Mouse (Mus musculus) intestine, embryonic 16.5 days (tissue): ENCODE results near the gene Plb1. TPM values are rescaled to one million over a fixed set of nuclear protein-coding genes. Genes with fewer than 3 reads are reported as not detected.
A peak's percentile ranks its signal among the peaks of the same experiment; 100 is the strongest.

Experiments
- ATAC-seq: fragments of 200-750 bp; cut with Nextera tagmentation; 2 replicates; pipeline ENCODE4 v1.8.0; 2017; ENCODE audit warnings: moderate TSS enrichment, moderate library complexity
- H3K27ac ChIP-seq: fragments of 300-500 bp; sonication (generic); 2 replicates; pipeline ENCODE4 v1.5.1; 2014; ENCODE audit warnings: mild to moderate bottlenecking, low read length
- H3K27me3 ChIP-seq: fragments of 300-500 bp; sonication (generic); replicated peaks from 2 replicates; pipeline ENCODE4 v1.6.1; 2014; ENCODE audit warnings: low read length, control low read depth, mixed read lengths; ENCODE audit not compliant: control insufficient read depth, insufficient read depth
- H3K36me3 ChIP-seq: fragments of 300-500 bp; sonication (generic); 2 replicates; pipeline ENCODE4 v1.6.1; 2014; ENCODE audit warnings: low read length, control low read depth; ENCODE audit not compliant: control insufficient read depth, insufficient read depth
- H3K4me1 ChIP-seq: fragments of 300-500 bp; sonication (generic); 2 replicates; pipeline ENCODE4 v1.6.1; 2014; ENCODE audit warnings: low read length, control low read depth, mixed read lengths; ENCODE audit not compliant: control insufficient read depth, insufficient read depth
- H3K4me2 ChIP-seq: fragments of 300-500 bp; sonication (generic); 2 replicates; pipeline ENCODE4 v1.6.1; 2014; ENCODE audit warnings: low read depth, low read length, control low read depth
- H3K4me3 ChIP-seq: fragments of 300-500 bp; sonication (generic); 2 replicates; pipeline ENCODE4 v1.5.1; 2014; ENCODE audit warnings: mild to moderate bottlenecking, low read length
- H3K9ac ChIP-seq: fragments of 300-500 bp; sonication (generic); 2 replicates; pipeline ENCODE4 v1.6.1; 2014; ENCODE audit warnings: low read depth, low read length
- H3K9me3 ChIP-seq: fragments of 300-500 bp; sonication (generic); 2 replicates; pipeline ENCODE4 v1.6.1; 2016; ENCODE audit warnings: low read length, control low read depth; ENCODE audit not compliant: control insufficient read depth
- WGBS: fragments of 180-500 bp; shearing (Covaris S2); extraction: QIAGEN DNeasy Blood & Tissue Kit; methylation state at CpG from one replicate; pipeline ENCODE4 v1.1.7; 2014; 5-methylcytosine and 5-hydroxymethylcytosine counted together
- polyA plus RNA-seq: library from polyadenylated mRNA; unstranded; fragments of >200 nt; fragmentation: Nextera tagmentation; extraction: Ambion mirVana; gene quantifications from 2 replicates; pipeline ENCODE4 v1.2.1, GENCODE M21; 2015

The Plb1 gene
- polyA plus RNA-seq: 0.72 and 1.3 TPM in 2 replicates

DNA sequence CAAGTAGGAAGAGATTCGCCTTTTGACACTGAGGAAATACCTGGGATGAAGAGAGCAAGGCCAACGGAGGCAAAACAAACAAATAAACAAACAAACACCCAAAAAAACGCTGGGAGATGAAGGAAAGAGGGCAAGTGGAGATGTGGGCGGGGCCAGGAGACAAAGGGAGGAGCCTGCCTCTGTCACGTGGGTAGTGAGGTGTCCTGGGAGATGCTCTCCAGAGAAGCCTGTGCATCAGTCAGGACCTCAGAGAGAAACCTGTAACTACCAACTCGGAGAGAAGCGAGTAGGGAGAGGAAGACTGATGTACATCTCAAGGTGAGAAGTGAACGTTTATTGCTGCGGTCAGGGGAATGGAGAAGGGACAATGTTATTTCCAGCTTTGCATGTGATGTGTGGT lies at the start of gene Plb1:
Gene Plb1, plus strand, starts transcription at position 235 of the 400 bp plus-strand sequence.
- Histone ChIP-seq H3K9ac (no peak within 1 kb of the TSS), H3K27ac (no peak within 1 kb of the TSS), H3K27me3 (no peaks in the 10 kb centered on the region), H3K9me3 (no peaks in the 10 kb centered on the region), H3K4me1 (no peaks in the 10 kb centered on the region), H3K36me3 (no peaks in the 10 kb centered on the region), H3K4me3 (no peak within 1 kb of the TSS), H3K4me2 (no peak within 1 kb of the TSS)
- ATAC-seq: no peak
- WGBS: 74% methylated on average over 9 of the region's 9 CpGs

DNA sequence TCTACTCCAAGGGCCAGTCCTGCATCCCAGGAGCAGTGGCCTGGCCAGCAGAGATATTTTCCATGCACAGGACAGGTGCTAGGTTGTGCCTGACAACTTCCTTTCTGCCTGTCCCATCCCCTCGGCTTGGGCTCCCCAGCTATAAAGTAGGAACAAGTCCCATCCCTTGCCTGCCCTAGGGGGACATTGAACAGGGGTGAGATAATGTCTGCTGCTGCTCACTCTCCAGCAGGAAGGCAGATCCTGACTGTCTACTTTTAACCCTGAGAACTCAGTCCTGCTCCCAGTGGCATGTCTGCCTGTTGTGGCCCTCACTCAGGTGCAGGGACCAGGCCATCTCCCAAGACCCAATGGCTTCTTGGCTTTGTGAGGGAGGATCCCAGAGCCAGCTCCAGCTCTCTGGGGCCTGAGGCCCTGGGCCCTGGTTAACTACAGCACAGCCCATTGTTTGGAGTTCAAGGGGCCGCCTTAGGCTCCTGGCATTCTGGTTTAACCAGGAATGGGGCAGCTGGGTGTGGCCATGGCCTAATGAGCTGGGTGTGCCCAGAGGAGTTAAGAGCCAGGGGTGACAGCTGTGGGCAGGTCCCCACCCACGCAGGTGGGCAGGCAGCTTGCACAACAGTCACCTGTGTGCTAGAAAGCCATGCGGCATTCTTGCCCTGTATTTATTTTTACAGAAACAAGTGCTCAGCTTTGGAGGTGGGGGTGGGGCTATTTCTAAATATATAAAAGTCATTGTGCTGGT lies 49.5 kb upstream of the Plb1 start:
- peak; percentile 95 for ATAC-seq
- Histone ChIP-seq H3K4me1 (peaks cover 12% of the 10 kb centered on the region; the same call in 1 of the 2 replicates), H3K36me3 (no peaks in the 10 kb centered on the region), H3K27me3 (no peaks in the 10 kb centered on the region), H3K9me3 (no peaks in the 10 kb centered on the region), H3K4me2 (no peak overlapping the region), H3K27ac (peak overlapping the region; percentile 65), H3K4me3 (no peak overlapping the region), H3K9ac (0 out of 2 replicates have a peak overlapping the region, but pooled peaks have one; percentile 33)
- 49% methylated on average over 4 of the region's 4 CpGs for WGBS

DNA sequence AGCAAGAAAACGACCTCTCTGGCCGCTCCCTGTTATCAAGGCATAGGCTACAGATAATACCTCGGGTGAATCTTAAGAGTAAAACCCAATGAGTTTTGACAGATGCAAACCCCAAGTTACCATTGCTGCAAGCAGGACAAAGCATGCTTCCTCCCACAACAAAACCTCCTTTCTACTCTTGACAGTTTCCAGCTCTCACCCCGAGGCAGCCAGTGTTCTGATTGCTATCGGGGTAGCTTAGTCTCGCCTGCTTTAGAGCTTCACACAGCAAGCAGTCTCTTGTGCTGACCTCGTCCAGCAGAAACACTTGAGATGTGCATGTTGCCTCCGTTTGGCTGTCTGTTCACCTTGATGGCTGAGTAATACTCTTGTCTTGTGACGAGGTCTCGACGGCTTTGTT lies 44.8 kb upstream of the Plb1 start:
- 40% methylated on average over 11 of the region's 11 CpGs for WGBS

DNA sequence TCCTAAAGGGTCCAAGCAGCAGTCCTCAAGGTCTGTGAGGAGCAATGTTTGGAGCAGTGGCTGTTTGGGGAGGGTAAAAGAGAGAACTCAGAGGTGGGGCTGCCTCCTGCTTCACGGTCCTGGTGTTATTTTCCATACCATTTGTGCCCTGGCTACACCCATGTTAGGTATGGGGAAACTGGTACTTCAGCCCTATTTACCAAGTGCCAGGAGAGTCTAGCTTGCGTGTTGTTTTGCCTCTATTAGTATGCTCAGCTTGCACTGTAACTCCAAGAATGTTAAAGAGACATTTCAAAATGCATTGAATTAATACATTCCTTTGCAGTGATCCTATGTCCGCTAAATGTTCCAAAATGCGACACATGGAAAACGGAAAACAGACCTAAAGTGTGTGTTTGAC lies 41.2 kb upstream of the Plb1 start:
- H3K4me3 ChIP-seq: no peak overlapping the region
- WGBS: 60% methylated on average over 5 of the region's 5 CpGs
- ATAC-seq: no peak
- H3K4me2 ChIP-seq: no peak overlapping the region
- H3K4me1 ChIP-seq: peaks cover 15% of the 10 kb centered on the region
- no peaks in the 10 kb centered on the region for H3K9me3 ChIP-seq
- H3K27me3 ChIP-seq: no peaks in the 10 kb centered on the region
- no peak overlapping the region for H3K27ac ChIP-seq
- H3K36me3 ChIP-seq: no peaks in the 10 kb centered on the region
- no peak overlapping the region for H3K9ac ChIP-seq

More for the DNA sequence above, 44.8 kb upstream of the Plb1 start:
- Histone ChIP-seq H3K27me3 (no peaks in the 10 kb centered on the region), H3K4me2 (no peak overlapping the region), H3K9me3 (no peaks in the 10 kb centered on the region), H3K36me3 (no peaks in the 10 kb centered on the region), H3K9ac (no peak overlapping the region), H3K4me1 (peaks cover 13% of the 10 kb centered on the region), H3K27ac (no peak overlapping the region), H3K4me3 (no peak overlapping the region)
- no peak for ATAC-seq

DNA sequence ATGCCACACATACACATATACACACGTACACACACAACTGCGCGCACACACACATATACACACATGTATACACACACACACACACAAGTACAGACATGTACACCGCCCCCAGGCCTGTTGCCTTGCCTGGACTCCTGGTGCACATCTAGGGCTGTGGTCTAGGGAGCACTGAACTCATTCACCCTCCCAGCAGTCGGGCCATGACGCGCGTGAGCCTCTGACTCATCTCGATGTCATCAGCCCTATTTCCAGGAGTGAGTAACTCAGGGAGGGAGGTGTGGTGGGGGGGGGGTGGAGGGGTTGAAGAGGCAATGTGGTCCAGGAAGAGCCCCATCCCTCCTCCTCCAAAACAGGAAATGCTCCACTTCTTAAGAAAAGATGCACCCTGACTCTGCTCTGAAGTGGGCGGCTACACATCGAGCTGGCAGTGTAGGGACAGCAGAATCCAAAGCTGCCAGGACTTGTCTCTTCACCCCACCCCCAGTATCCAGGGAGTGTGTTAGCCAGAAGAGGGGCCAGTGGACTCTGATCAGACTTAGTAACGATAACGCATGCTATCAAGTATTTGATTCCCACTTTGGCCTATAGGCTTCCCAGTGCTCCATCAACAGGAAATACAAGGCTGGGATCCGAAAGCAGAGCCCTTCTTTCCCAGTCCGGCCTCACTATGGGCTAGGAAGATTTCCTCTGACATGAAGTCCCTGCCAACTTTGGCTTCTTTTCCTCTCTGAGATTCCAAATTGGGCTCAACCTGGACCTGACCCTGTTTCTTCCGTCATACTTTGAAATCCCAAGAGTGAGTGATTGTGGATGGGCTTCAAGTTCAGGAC lies 40.3 kb upstream of the Plb1 start:
- 69% methylated on average over 16 of the region's 16 CpGs for WGBS
- H3K36me3 ChIP-seq: no peaks in the 10 kb centered on the region
- no peak overlapping the region for H3K9ac ChIP-seq
- H3K4me3 ChIP-seq: no peak overlapping the region
- peak; percentile 77 for ATAC-seq
- H3K4me2 ChIP-seq: no peak overlapping the region
- no peaks in the 10 kb centered on the region for H3K9me3 ChIP-seq
- H3K27ac ChIP-seq: no peak overlapping the region; the same call in 1 of the 2 replicates
- no peaks in the 10 kb centered on the region for H3K27me3 ChIP-seq
- peaks cover 15% of the 10 kb centered on the region for H3K4me1 ChIP-seq

DNA sequence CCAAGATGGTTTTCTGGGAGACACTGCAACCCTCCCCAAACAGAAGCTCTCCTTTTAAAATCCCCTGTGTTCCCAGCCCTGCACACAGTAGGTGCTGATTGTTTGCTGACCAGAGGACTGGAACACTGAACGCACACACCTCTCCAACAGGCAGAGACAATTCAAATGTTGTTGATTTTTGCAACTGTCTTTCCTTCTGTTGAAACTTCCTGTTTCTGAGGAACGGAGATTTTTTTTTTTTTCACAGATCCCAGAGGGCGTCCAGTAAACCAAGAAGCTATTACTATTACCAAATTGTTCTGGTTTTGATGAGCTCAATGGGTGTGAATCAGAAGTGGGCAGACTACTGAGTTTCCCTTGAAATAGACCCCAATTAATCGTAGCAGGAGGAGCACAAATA lies 38.3 kb upstream of the Plb1 start:
- ATAC-seq: no peak
- no peak overlapping the region for H3K9ac ChIP-seq
- no peak overlapping the region for H3K27ac ChIP-seq
- no peak overlapping the region for H3K4me2 ChIP-seq
- H3K9me3 ChIP-seq: no peaks in the 10 kb centered on the region
- H3K4me1 ChIP-seq: peaks cover 12% of the 10 kb centered on the region
- H3K27me3 ChIP-seq: no peaks in the 10 kb centered on the region
- H3K36me3 ChIP-seq: no peaks in the 10 kb centered on the region
- 65% methylated on average over 4 of the region's 4 CpGs for WGBS
- H3K4me3 ChIP-seq: no peak overlapping the region

DNA sequence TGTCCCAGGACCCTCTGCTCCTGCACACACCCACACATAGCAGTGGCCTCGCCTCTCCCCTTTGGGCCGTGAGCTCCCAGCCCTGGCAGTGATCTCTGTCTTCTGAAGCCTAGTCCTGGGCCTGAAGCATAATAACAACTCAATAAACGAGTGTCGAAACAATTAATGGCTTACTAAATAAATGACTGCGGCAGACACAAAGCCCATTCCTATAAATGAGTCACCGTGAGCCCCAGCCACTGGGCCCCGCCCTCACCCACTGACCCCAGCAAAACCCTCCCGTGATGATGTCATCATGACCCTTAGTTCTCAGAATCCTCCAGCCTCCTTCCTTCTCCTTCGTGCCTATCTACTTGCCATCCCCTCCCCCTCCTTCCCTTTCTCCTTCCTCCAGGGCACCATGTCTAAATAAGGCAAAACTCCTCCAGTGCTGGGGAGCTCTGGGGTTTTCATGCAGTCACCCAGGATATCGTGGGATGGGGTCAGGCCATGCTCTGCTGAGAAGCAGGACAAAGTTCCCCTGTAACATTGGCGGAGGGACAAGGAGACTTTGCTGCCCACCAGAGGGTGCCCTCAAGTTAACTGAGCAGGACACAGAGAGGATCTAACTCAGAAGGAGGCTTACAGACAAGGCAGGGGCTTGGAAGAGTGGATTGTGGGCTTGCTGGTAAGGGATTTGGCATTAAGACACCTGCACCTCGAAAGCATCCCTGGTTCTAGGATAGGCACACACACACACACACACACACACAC lies 36.5 kb upstream of the Plb1 start:
- ATAC-seq: peak; percentile 50
- H3K9me3 ChIP-seq: no peaks in the 10 kb centered on the region
- no peak overlapping the region for H3K4me3 ChIP-seq
- H3K4me1 ChIP-seq: peaks cover 12% of the 10 kb centered on the region
- H3K36me3 ChIP-seq: no peaks in the 10 kb centered on the region
- no peak overlapping the region for H3K9ac ChIP-seq
- 49% methylated on average over 12 of the region's 12 CpGs for WGBS
- H3K27ac ChIP-seq: 0 out of 2 replicates have a peak overlapping the region, but pooled peaks have one; percentile 36
- H3K4me2 ChIP-seq: no peak overlapping the region
- no peaks in the 10 kb centered on the region for H3K27me3 ChIP-seq

DNA sequence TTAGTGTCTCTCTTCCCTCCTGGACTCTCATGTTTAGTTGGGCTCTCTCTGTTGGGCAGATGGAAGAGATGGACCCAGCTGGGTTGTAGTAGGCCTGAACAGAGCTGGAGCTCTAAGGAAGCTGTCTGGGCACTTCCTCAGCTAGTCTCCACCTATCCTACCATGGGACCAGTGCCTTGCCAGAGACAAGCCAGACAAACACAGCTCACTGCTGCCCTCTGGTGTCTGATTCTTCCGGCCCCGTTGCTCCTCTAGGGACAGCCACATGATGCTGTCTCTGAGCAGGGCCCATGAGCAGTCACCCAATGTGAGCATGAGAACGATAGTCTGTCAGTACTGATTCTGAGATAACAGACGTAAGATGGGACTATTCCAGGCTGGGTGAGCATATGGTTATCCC lies 34.8 kb upstream of the Plb1 start:
- Histone ChIP-seq H3K9ac (no peak overlapping the region), H3K4me1 (peaks cover 9% of the 10 kb centered on the region; the same call in 1 of the 2 replicates), H3K4me3 (no peak overlapping the region), H3K36me3 (no peaks in the 10 kb centered on the region), H3K27ac (no peak overlapping the region), H3K27me3 (no peaks in the 10 kb centered on the region), H3K9me3 (no peaks in the 10 kb centered on the region), H3K4me2 (no peak overlapping the region)
- 22% methylated on average over 4 of the region's 4 CpGs for WGBS
- ATAC-seq: peak; percentile 77

DNA sequence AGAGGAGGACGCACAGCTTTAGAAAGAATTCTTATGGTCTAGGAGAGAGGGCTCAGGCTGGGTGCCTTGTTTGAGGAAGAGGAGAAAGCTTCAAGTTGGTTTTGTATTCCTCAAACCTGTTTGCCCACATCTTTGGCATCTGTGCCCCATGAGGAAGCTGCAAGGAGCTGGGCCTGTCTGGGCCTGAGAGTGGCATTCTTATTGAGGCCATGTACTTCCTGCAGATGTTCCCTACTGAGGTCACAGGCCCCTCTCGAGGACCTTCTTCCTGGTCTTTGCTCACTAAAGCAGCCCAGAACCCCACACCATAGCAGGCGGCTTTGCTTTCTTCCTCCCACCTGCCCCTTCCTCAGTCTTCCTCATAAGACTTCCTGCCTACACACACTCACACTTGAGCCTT lies 33.4 kb upstream of the Plb1 start:
- Histone ChIP-seq H3K4me3 (no peak overlapping the region), H3K27ac (no peak overlapping the region), H3K36me3 (no peaks in the 10 kb centered on the region), H3K4me2 (no peak overlapping the region), H3K4me1 (peaks cover 9% of the 10 kb centered on the region; the same call in 1 of the 2 replicates), H3K9ac (no peak overlapping the region), H3K9me3 (no peaks in the 10 kb centered on the region), H3K27me3 (no peaks in the 10 kb centered on the region)
- 83% methylated on average over 3 of the region's 3 CpGs for WGBS
- no peak for ATAC-seq
